ENCODE assay signal across 20 mouse cellular contexts in genomic region chr7:27379836-27380235, GRCm38 (mm10). TPM values are rescaled to one million over a fixed set of nuclear protein-coding genes. Genes with fewer than 3 reads are reported as not detected.
"Had no signal": no experiment of that assay in that cellular context is flagged by ENCODE, and none has a peak within 500 bp of the region (broad histone marks: within the 10 kb centered on the region; RNA-seq: fewer than 3 reads in every experiment).

No protein-coding gene starts in this region.

- H3K4me1 ChIP-seq: neural tube, embryonic 13.5 days; neural tube, embryonic 15.5 days had no signal

- H3K9ac ChIP-seq: neural tube, embryonic 13.5 days; neural tube, embryonic 15.5 days; stomach, embryonic 15.5 days had no signal

- H3K4me2 ChIP-seq: neural tube, embryonic 13.5 days; neural tube, embryonic 15.5 days; stomach, embryonic 15.5 days had no signal

- H3K4me3 ChIP-seq: neural tube, embryonic 13.5 days; neural tube, embryonic 15.5 days; stomach, embryonic 15.5 days had no signal

- H3K36me3 ChIP-seq: neural tube, embryonic 13.5 days; neural tube, embryonic 15.5 days; stomach, embryonic 15.5 days had no signal

- H3K9me3 ChIP-seq: neural tube, embryonic 13.5 days; neural tube, embryonic 15.5 days; stomach, embryonic 15.5 days had no signal

- DNase-seq: retina, postnatal 1 day; right cerebral cortex, adult 18-20 months; right cerebral cortex, postnatal 14 days; right cerebral cortex, postnatal 25 days; right cerebral cortex, postnatal 4 days; spleen, adult 18-20 months; thymus, adult 18-20 months; thymus, adult 2 months; thymus, postnatal 14 days; thymus, postnatal 25 days; thymus, postnatal 36 days; thymus, postnatal 4 days had no signal

- H3K27ac ChIP-seq: neural tube, embryonic 13.5 days; neural tube, embryonic 15.5 days; stomach, embryonic 15.5 days; stomach, postnatal 0 days had no signal

RNA-seq across cellular contexts. Expression of gene Gm20479, which starts 22.6 kb away (rescaled TPM):
- total RNA-seq: neutrophil, adult 5-6 weeks had no signal
- polyA plus RNA-seq: neural tube, embryonic 13.5 days; neural tube, embryonic 14.5 days; neural tube, embryonic 15.5 days; small intestine, adult 2 months; thymus, adult 2 months; thymus, postnatal 0 days had no signal

RNA-seq across cellular contexts. Expression of gene Ltbp4, which starts 42.3 kb away (rescaled TPM):
- total RNA-seq: neutrophil, adult 5-6 weeks had no signal
